Mouse (Mus musculus): ENCODE results near the gene Fads6. TPM values are rescaled to one million over a fixed set of nuclear protein-coding genes. Genes with fewer than 3 reads are reported as not detected.

Gene Fads6
- polyA plus RNA-seq, 1 experiment = 0.07 TPM

- Histone ChIP-seq H3K9me3 (peaks cover 13% of the 10 kb centered on the region), H3K36me3 (replicated peaks; ENCODE audit: low read length) (peaks cover 33% of the 10 kb centered on the region), H3K27me3 (replicated peaks) (peaks cover 66% of the 10 kb centered on the region), H3K4me1 (peaks cover 38% of the 10 kb centered on the region), H3K4me3 (replicated peaks) (no peak overlapping the region)
- no peak for TF ChIP-seq GATA1 (IDR thresholded peaks at IDR 0.05; ENCODE audit: borderline replicate concordance, low read length)
- TF ChIP-seq FLI1 (IDR thresholded peaks at IDR 0.05; ENCODE audit: low read length) = no peak
These were observed 49.5 kb downstream of the Fads6 start for GRCm38 (mm10) chr11:115247945-115248344.

GRCm38 (mm10) chr11:115247240-115247639 is 50.2 kb downstream of the Fads6 start:
- H3K9me3 ChIP-seq = peaks cover 10% of the 10 kb centered on the region
- no peak for TF ChIP-seq GATA1 (IDR thresholded peaks at IDR 0.05; ENCODE audit: borderline replicate concordance, low read length)
- TF ChIP-seq FLI1 (IDR thresholded peaks at IDR 0.05; ENCODE audit: low read length) = no peak
- H3K36me3 ChIP-seq (replicated peaks; ENCODE audit: low read length) = peaks cover 40% of the 10 kb centered on the region
- no peak overlapping the region for H3K4me3 ChIP-seq (replicated peaks)
- peaks cover 59% of the 10 kb centered on the region for H3K27me3 ChIP-seq (replicated peaks)
- peaks cover 43% of the 10 kb centered on the region for H3K4me1 ChIP-seq

- Histone ChIP-seq H3K27me3 (replicated peaks) (peaks cover 54% of the 10 kb centered on the region), H3K9me3 (peaks cover 5% of the 10 kb centered on the region), H3K36me3 (replicated peaks; ENCODE audit: low read length) (peaks cover 49% of the 10 kb centered on the region), H3K4me3 (replicated peaks) (no peak overlapping the region), H3K4me1 (peaks cover 43% of the 10 kb centered on the region)
- TF ChIP-seq GATA1 (IDR thresholded peaks at IDR 0.05; ENCODE audit: borderline replicate concordance, low read length) (no peak), FLI1 (IDR thresholded peaks at IDR 0.05; ENCODE audit: low read length) (no peak)
These were observed 51.1 kb downstream of the Fads6 start for GRCm38 (mm10) chr11:115246386-115246785.

GRCm38 (mm10) chr11:115244840-115245239 is 52.6 kb downstream of the Fads6 start:
- TF ChIP-seq FLI1 (IDR thresholded peaks at IDR 0.05; ENCODE audit: low read length) = no peak
- TF ChIP-seq GATA1 (IDR thresholded peaks at IDR 0.05; ENCODE audit: borderline replicate concordance, low read length) = no peak
- no peak overlapping the region for H3K4me3 ChIP-seq (replicated peaks)
- H3K9me3 ChIP-seq = no peaks in the 10 kb centered on the region
- H3K27me3 ChIP-seq (replicated peaks) = peaks cover 44% of the 10 kb centered on the region
- H3K36me3 ChIP-seq (replicated peaks; ENCODE audit: low read length) = peaks cover 62% of the 10 kb centered on the region
- H3K4me1 ChIP-seq = peaks cover 34% of the 10 kb centered on the region

- TF ChIP-seq FLI1 (IDR thresholded peaks at IDR 0.05; ENCODE audit: low read length) (no peak), GATA1 (IDR thresholded peaks at IDR 0.05; ENCODE audit: borderline replicate concordance, low read length) (no peak)
- Histone ChIP-seq H3K9me3 (no peaks in the 10 kb centered on the region), H3K4me1 (peaks cover 24% of the 10 kb centered on the region), H3K4me3 (replicated peaks) (peak overlapping the region; percentile 50), H3K36me3 (replicated peaks; ENCODE audit: low read length) (peaks cover 73% of the 10 kb centered on the region), H3K27me3 (replicated peaks) (peaks cover 36% of the 10 kb centered on the region)
These were observed 53.7 kb downstream of the Fads6 start for GRCm38 (mm10) chr11:115243783-115244182.

- Histone ChIP-seq H3K4me3 (replicated peaks) (no peak overlapping the region), H3K36me3 (replicated peaks; ENCODE audit: low read length) (peaks cover 83% of the 10 kb centered on the region), H3K27me3 (replicated peaks) (peaks cover 26% of the 10 kb centered on the region), H3K4me1 (peaks cover 19% of the 10 kb centered on the region), H3K9me3 (no peaks in the 10 kb centered on the region)
- TF ChIP-seq GATA1 (IDR thresholded peaks at IDR 0.05; ENCODE audit: borderline replicate concordance, low read length) = no peak
These were observed 54.7 kb downstream of the Fads6 start for GRCm38 (mm10) chr11:115242746-115243145.

GRCm38 (mm10) chr11:115241402-115241801 is 56.1 kb downstream of the Fads6 start:
- peaks cover 19% of the 10 kb centered on the region for H3K4me1 ChIP-seq
- peaks cover 14% of the 10 kb centered on the region for H3K27me3 ChIP-seq (replicated peaks)
- H3K9me3 ChIP-seq = no peaks in the 10 kb centered on the region
- H3K4me3 ChIP-seq (replicated peaks) = no peak overlapping the region
- TF ChIP-seq FLI1 (IDR thresholded peaks at IDR 0.05; ENCODE audit: low read length) (no peak), GATA1 (IDR thresholded peaks at IDR 0.05; ENCODE audit: borderline replicate concordance, low read length) (no peak)
- H3K36me3 ChIP-seq (replicated peaks; ENCODE audit: low read length) = peaks cover 95% of the 10 kb centered on the region

GRCm38 (mm10) chr11:115236570-115236969 is 60.9 kb downstream of the Fads6 start:
- peaks cover 88% of the 10 kb centered on the region for H3K36me3 ChIP-seq (replicated peaks; ENCODE audit: low read length)
- TF ChIP-seq FLI1 (IDR thresholded peaks at IDR 0.05; ENCODE audit: low read length) (no peak), GATA1 (IDR thresholded peaks at IDR 0.05; ENCODE audit: borderline replicate concordance, low read length) (no peak)
- H3K4me1 ChIP-seq = peaks cover 53% of the 10 kb centered on the region
- H3K27me3 ChIP-seq (replicated peaks) = peaks cover 12% of the 10 kb centered on the region
- H3K9me3 ChIP-seq = no peaks in the 10 kb centered on the region
- no peak overlapping the region for H3K4me3 ChIP-seq (replicated peaks)

GRCm38 (mm10) chr11:115234320-115235044 is 63.0 kb downstream of the Fads6 start:
- peaks cover 5% of the 10 kb centered on the region for H3K27me3 ChIP-seq (replicated peaks)
- no peaks in the 10 kb centered on the region for H3K9me3 ChIP-seq
- TF ChIP-seq FLI1 (IDR thresholded peaks at IDR 0.05; ENCODE audit: low read length) = no peak
- TF ChIP-seq GATA1 (IDR thresholded peaks at IDR 0.05; ENCODE audit: borderline replicate concordance, low read length) = no peak
- peaks cover 82% of the 10 kb centered on the region for H3K36me3 ChIP-seq (replicated peaks; ENCODE audit: low read length)
- H3K4me3 ChIP-seq (replicated peaks) = peak overlapping the region; percentile 30
- peaks cover 74% of the 10 kb centered on the region for H3K4me1 ChIP-seq

- Histone ChIP-seq H3K4me3 (replicated peaks) (no peak overlapping the region), H3K36me3 (replicated peaks; ENCODE audit: low read length) (peaks cover 82% of the 10 kb centered on the region), H3K9me3 (no peaks in the 10 kb centered on the region), H3K27me3 (replicated peaks) (peaks cover 2% of the 10 kb centered on the region), H3K4me1 (peaks cover 82% of the 10 kb centered on the region)
- TF ChIP-seq GATA1 (IDR thresholded peaks at IDR 0.05; ENCODE audit: borderline replicate concordance, low read length) (no peak), FLI1 (IDR thresholded peaks at IDR 0.05; ENCODE audit: low read length) (no peak)
These were observed 63.8 kb downstream of the Fads6 start for GRCm38 (mm10) chr11:115233526-115234290.

All from megakaryocyte, embryonic 14.5 days (primary cell).